Mouse (Mus musculus): ENCODE data around the gene Csgalnact2. TPM values are rescaled to one million over a fixed set of nuclear protein-coding genes. Genes with fewer than 3 reads are reported as not detected.

Csgalnact2 gene
- polyA plus RNA-seq, 1 experiment from 2014 or later = 10.7 TPM

DNA sequence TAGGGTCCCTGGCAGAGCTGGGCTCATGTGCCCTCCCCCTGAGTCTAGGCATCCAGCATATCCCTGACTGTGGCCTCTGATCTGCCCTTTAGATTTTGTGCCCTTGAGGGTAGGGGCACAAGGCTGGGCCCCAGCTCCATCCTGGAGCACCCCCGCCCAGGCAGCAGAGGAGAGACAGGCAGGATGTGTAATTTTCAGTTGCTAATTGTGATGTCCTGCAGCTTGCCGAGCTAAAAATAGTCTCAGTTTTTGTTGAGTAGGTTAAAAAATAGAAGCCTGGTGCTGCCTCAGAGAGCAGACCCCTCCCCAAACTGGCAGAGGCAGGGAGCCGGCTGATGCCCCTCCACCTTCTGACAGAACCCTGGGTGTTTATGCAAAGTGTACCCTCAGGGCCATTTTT is 64.8 kb downstream of the Csgalnact2 start:
- ATAC-seq (no peak), DNase-seq (ENCODE audit: low spot score) (no peak)
- 38% methylated on average over 3 of the region's 3 CpGs for WGBS

DNA sequence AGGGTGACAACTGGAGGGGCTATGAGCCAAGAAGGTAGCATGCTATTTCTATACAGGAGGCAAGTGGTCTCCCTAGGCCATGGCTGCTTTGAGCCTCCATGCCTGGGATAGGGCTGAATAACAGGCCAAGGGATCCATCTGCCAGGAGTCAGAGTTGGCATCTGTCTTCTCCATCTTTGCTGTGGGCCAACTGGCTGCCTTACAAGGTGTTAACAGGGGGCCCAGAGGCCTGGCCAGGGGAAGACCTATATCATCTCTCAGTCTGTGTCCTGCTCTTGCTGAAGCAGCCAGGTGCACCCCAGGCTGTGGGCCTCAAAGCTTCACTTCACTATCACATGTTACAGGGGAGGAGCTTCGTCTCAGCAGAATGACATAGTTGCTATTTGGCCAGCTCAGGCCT is 66.8 kb downstream of the Csgalnact2 start:
- H3K4me2 ChIP-seq (ENCODE audit: low read length) = no peak overlapping the region
- H3K9ac ChIP-seq (ENCODE audit: low read length) = no peak overlapping the region
- H3K4me3 ChIP-seq (ENCODE audit: low read depth, low read length) = no peak overlapping the region
- H3K36me3 ChIP-seq (ENCODE audit: control insufficient read depth, insufficient read depth, low read length) = no peaks in the 10 kb centered on the region
- DNase-seq (ENCODE audit: low spot score) (no peak), ATAC-seq (no peak)
- WGBS = 74% methylated on average over 1 of the region's 1 CpGs
- no peaks in the 10 kb centered on the region for H3K9me3 ChIP-seq (replicated peaks; ENCODE audit: control insufficient read depth, low read length)
- H3K27me3 ChIP-seq (replicated peaks; ENCODE audit: control insufficient read depth, insufficient read depth, low read length) = peaks cover 7% of the 10 kb centered on the region; the same call in 1 of the 2 replicates
- no peak overlapping the region for H3K27ac ChIP-seq (ENCODE audit: low read depth, low read length)
- peaks cover 8% of the 10 kb centered on the region; the same call in 1 of the 2 replicates for H3K4me1 ChIP-seq (ENCODE audit: control insufficient read depth, insufficient read depth, low read length)

More for the DNA sequence above, 64.8 kb downstream of the Csgalnact2 start:
- Histone ChIP-seq H3K27ac (ENCODE audit: low read depth, low read length) (peak overlapping the region; percentile 34; the same call in 1 of the 2 replicates), H3K4me1 (ENCODE audit: control insufficient read depth, insufficient read depth, low read length) (peaks cover 8% of the 10 kb centered on the region; the same call in 1 of the 2 replicates), H3K27me3 (replicated peaks; ENCODE audit: control insufficient read depth, insufficient read depth, low read length) (no peaks in the 10 kb centered on the region), H3K4me3 (ENCODE audit: low read depth, low read length) (no peak overlapping the region), H3K4me2 (ENCODE audit: low read length) (no peak overlapping the region), H3K9ac (ENCODE audit: low read length) (no peak overlapping the region), H3K9me3 (replicated peaks; ENCODE audit: control insufficient read depth, low read length) (no peaks in the 10 kb centered on the region), H3K36me3 (ENCODE audit: control insufficient read depth, insufficient read depth, low read length) (no peaks in the 10 kb centered on the region)

DNA sequence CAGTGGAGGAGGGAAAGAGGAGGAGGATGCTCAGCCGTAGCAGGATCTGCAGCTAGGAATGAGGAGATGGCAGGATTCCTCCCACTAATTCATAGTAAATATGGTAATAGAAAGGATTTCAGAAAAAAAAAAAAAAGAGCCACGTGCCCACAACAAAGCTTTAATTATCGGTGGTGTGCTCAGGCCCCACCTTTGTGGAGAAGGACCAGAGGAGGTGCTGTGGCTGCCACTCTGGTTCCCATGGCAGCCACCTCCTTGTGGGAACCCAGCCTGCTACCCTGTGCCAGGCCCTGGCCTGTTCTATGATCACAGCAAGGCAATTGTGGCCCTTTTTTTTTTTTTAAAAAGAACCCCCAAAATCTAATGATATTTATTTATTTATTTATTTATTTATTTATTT is 67.5 kb downstream of the Csgalnact2 start:
- Histone ChIP-seq H3K4me2 (ENCODE audit: low read length) (no peak overlapping the region), H3K4me3 (ENCODE audit: low read depth, low read length) (no peak overlapping the region), H3K36me3 (ENCODE audit: control insufficient read depth, insufficient read depth, low read length) (no peaks in the 10 kb centered on the region), H3K4me1 (ENCODE audit: control insufficient read depth, insufficient read depth, low read length) (peaks cover 15% of the 10 kb centered on the region), H3K27me3 (replicated peaks; ENCODE audit: control insufficient read depth, insufficient read depth, low read length) (peaks cover 15% of the 10 kb centered on the region), H3K27ac (ENCODE audit: low read depth, low read length) (no peak overlapping the region), H3K9me3 (replicated peaks; ENCODE audit: control insufficient read depth, low read length) (no peaks in the 10 kb centered on the region), H3K9ac (ENCODE audit: low read length) (no peak overlapping the region)
- 43% methylated on average over 3 of the region's 3 CpGs for WGBS
- DNase-seq (ENCODE audit: low spot score) = no peak
- no peak for ATAC-seq

DNA sequence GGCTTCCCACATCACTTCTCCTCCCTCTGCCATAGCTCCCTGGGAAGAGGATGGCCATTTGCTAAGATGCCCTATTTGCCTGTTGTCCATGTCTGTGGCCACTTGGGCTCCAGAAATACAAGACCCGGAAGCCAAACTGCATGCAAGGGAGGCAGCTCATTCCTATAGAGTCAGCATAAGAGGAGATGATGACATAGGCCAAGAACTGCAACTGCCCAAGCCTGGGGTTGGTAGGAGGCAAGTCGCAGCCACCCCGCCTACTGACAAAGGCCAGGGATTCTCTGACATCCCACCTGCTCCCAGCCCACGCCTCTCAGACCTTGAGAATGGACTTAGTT is 68.0 kb downstream of the Csgalnact2 start:
- no peak for ATAC-seq
- H3K4me3 ChIP-seq (ENCODE audit: low read depth, low read length) = no peak overlapping the region
- no peak overlapping the region for H3K4me2 ChIP-seq (ENCODE audit: low read length)
- H3K36me3 ChIP-seq (ENCODE audit: control insufficient read depth, insufficient read depth, low read length) = no peaks in the 10 kb centered on the region
- no peak overlapping the region for H3K27ac ChIP-seq (ENCODE audit: low read depth, low read length)
- WGBS = 81% methylated on average over 4 of the region's 4 CpGs
- peaks cover 19% of the 10 kb centered on the region for H3K4me1 ChIP-seq (ENCODE audit: control insufficient read depth, insufficient read depth, low read length)
- DNase-seq (ENCODE audit: low spot score) = no peak
- no peaks in the 10 kb centered on the region for H3K9me3 ChIP-seq (replicated peaks; ENCODE audit: control insufficient read depth, low read length)
- H3K27me3 ChIP-seq (replicated peaks; ENCODE audit: control insufficient read depth, insufficient read depth, low read length) = peaks cover 17% of the 10 kb centered on the region
- H3K9ac ChIP-seq (ENCODE audit: low read length) = no peak overlapping the region

DNA sequence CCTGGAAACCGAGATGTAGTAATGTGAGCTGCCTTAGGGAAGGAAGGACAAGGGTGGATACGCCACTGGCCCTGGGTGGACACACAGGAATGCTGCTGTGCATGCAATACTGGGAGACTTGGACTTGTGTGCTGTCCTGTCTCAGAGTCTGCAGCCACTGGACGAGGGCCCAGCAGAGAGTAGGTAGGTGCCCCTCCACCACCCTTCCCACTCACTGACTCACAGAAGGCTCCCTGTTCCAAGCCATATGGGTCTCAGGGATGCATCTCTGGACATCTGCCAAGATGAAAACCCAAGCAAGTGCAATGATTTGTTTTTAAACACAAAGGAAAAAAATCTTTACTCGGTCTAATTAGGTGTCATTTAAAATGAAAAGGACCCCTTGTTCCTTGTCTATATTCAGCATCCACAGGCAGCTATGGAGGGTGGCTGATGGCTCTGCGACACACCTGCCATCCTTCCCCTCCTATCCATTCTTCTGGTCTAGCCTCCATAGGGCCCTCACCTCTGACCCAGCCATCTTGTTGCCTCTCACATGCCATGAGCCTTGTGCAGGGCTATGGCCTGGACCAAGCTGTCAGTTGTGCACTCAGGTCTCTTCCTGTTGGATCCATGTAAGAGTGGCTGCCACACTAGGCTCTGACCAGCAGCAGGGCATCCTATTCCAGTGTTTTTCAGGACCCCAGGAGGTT is 68.5 kb downstream of the Csgalnact2 start:
- H3K36me3 ChIP-seq (ENCODE audit: control insufficient read depth, insufficient read depth, low read length) = no peaks in the 10 kb centered on the region
- no peak overlapping the region for H3K9ac ChIP-seq (ENCODE audit: low read length)
- H3K4me2 ChIP-seq (ENCODE audit: low read length) = no peak overlapping the region
- H3K9me3 ChIP-seq (replicated peaks; ENCODE audit: control insufficient read depth, low read length) = no peaks in the 10 kb centered on the region
- no peak; the same call in 1 of the 2 replicates for ATAC-seq
- peak; percentile 63 for DNase-seq (ENCODE audit: low spot score)
- no peak overlapping the region for H3K4me3 ChIP-seq (ENCODE audit: low read depth, low read length)
- H3K27ac ChIP-seq (ENCODE audit: low read depth, low read length) = no peak overlapping the region
- peaks cover 19% of the 10 kb centered on the region for H3K4me1 ChIP-seq (ENCODE audit: control insufficient read depth, insufficient read depth, low read length)
- H3K27me3 ChIP-seq (replicated peaks; ENCODE audit: control insufficient read depth, insufficient read depth, low read length) = peaks cover 21% of the 10 kb centered on the region
- WGBS = 53% methylated on average over 5 of the region's 5 CpGs

DNA sequence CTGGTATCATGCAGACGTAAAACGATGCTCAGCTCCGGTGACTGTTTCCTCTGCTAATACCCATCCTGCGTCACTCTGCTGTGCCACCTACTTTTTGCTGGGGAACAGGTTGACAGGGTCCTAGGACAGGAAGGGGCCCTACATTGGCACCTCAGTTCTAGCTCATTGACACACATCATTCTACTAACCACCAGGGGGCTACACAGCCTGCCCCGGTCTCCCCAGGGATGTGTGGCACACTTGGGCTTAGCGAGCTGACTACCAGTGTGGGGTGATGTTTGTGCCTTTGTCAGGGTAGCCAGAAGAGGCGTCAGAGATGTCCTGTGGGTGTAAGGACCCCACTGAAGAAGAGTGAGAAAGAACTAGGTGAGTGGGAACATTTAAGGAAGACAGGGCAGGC is 71.2 kb downstream of the Csgalnact2 start:
- no peak for DNase-seq (ENCODE audit: low spot score)
- no peak overlapping the region for H3K4me2 ChIP-seq (ENCODE audit: low read length)
- no peaks in the 10 kb centered on the region for H3K36me3 ChIP-seq (ENCODE audit: control insufficient read depth, insufficient read depth, low read length)
- H3K9ac ChIP-seq (ENCODE audit: low read length) = no peak overlapping the region
- H3K27me3 ChIP-seq (replicated peaks; ENCODE audit: control insufficient read depth, insufficient read depth, low read length) = peaks cover 24% of the 10 kb centered on the region
- H3K4me3 ChIP-seq (ENCODE audit: low read depth, low read length) = no peak overlapping the region
- peaks cover 19% of the 10 kb centered on the region for H3K4me1 ChIP-seq (ENCODE audit: control insufficient read depth, insufficient read depth, low read length)
- ATAC-seq = no peak
- 72% methylated on average over 7 of the region's 7 CpGs for WGBS
- no peaks in the 10 kb centered on the region for H3K9me3 ChIP-seq (replicated peaks; ENCODE audit: control insufficient read depth, low read length)
- no peak overlapping the region for H3K27ac ChIP-seq (ENCODE audit: low read depth, low read length)

DNA sequence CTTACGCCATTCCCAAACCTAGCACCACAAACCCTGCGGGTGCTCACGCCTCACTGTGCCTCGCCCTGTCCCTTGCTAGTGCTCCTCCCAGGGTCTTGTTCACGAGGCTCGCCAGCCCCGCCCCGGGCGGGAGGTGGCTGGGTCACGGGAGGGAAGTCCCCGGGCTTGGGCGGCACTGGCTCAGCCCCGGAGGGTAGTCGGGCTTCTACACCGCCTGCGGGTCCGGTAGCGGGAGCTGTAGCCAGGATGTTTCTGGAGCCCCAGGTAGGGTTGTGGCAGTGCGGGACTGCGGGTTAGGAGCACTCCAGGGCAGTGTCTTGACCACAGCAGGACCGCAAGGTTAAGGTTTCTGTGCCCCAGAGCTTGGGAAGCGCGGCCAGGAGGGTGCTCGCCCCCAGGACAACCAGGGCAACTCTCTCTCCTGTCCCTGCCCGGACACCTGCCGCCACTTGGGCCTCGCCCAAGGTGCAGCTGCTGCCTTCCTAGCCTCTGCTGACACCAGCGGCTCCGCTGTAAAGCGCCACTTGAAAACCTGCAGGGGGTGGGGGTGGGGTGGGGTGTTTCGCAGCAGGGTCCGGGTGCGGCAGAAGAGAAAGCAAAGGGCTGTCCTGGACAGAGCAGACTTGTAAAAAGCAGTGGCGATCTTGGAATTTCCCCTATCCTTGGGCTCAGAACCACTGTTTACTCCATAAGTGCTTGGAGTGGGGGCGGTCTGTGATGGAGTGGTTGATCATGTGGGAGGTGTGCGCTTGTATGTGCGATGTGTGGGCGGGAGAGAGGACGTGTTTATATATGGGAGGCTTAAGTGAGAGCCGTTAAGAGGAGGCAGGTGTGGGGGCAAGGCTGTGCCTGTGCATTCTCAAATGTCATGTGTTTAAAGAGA is 72.5 kb downstream of the Csgalnact2 start:
- peaks cover 24% of the 10 kb centered on the region for H3K27me3 ChIP-seq (replicated peaks; ENCODE audit: control insufficient read depth, insufficient read depth, low read length)
- H3K27ac ChIP-seq (ENCODE audit: low read depth, low read length) = no peak overlapping the region
- peak overlapping the region; percentile 97 for H3K4me2 ChIP-seq (ENCODE audit: low read length)
- H3K4me3 ChIP-seq (ENCODE audit: low read depth, low read length) = peak overlapping the region; percentile 39
- no peaks in the 10 kb centered on the region for H3K36me3 ChIP-seq (ENCODE audit: control insufficient read depth, insufficient read depth, low read length)
- peaks cover 19% of the 10 kb centered on the region for H3K4me1 ChIP-seq (ENCODE audit: control insufficient read depth, insufficient read depth, low read length)
- no peaks in the 10 kb centered on the region for H3K9me3 ChIP-seq (replicated peaks; ENCODE audit: control insufficient read depth, low read length)
- H3K9ac ChIP-seq (ENCODE audit: low read length) = peak overlapping the region; percentile 59
- ATAC-seq (peak; percentile 57), DNase-seq (ENCODE audit: low spot score) (peak; percentile 36)
- WGBS = under 1% methylated on average over 40 of the region's 40 CpGs

DNA sequence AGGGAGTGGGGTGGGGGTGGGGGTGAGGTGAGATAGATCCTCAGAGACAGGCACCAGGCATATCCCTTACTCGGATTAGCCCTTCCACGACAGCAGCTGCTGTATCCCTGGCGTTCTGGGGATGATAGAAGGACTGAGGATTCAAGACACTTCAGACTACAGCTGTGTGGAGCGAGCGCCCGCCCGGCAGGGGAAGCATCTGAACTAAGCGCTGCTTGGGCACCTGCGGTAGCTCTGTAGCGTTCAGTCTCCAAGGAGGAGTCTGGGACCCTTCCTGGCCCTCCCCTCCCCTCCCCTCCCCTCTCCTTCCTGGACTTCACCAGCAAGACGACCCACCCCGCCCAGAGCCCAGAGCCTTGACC is 73.1 kb downstream of the Csgalnact2 start:
- peak; percentile 59 for DNase-seq (ENCODE audit: low spot score)
- Histone ChIP-seq H3K36me3 (ENCODE audit: control insufficient read depth, insufficient read depth, low read length) (no peaks in the 10 kb centered on the region), H3K4me3 (ENCODE audit: low read depth, low read length) (peak overlapping the region; percentile 39), H3K27me3 (replicated peaks; ENCODE audit: control insufficient read depth, insufficient read depth, low read length) (peaks cover 24% of the 10 kb centered on the region), H3K4me1 (ENCODE audit: control insufficient read depth, insufficient read depth, low read length) (peaks cover 15% of the 10 kb centered on the region), H3K27ac (ENCODE audit: low read depth, low read length) (no peak overlapping the region), H3K4me2 (ENCODE audit: low read length) (peak overlapping the region; percentile 97), H3K9ac (ENCODE audit: low read length) (peak overlapping the region; percentile 59), H3K9me3 (replicated peaks; ENCODE audit: control insufficient read depth, low read length) (no peaks in the 10 kb centered on the region)
- WGBS = 2% methylated on average over 12 of the region's 12 CpGs
- ATAC-seq = peak; percentile 65
